Mouse (Mus musculus) heart, embryonic 16.5 days (tissue): ENCODE results near the gene Ppm1h. TPM values are rescaled to one million over a fixed set of nuclear protein-coding genes. Genes with fewer than 3 reads are reported as not detected.

Source experiments
- ATAC-seq: fragments of 200-750 bp; cut with Nextera tagmentation; replicated peaks from 2 replicates; pipeline ENCODE4 v1.8.0; 2017; ENCODE audit warnings: moderate number of reproducible peaks; ENCODE audit not compliant: insufficient read depth, low FRiP score; ENCODE audit errors: extremely low read depth
- H3K27ac ChIP-seq: fragments of 300-500 bp; sonication (generic); 2 replicates; pipeline ENCODE4 v1.5.1; 2014; ENCODE audit warnings: mild to moderate bottlenecking, low read length, control low read depth, moderate library complexity
- H3K27me3 ChIP-seq: fragments of 300-500 bp; sonication (generic); 2 replicates; pipeline ENCODE4 v1.6.1; 2014; ENCODE audit warnings: low read length, mixed read lengths; ENCODE audit not compliant: control insufficient read depth, insufficient read depth
- H3K36me3 ChIP-seq: fragments of 300-500 bp; sonication (generic); 2 replicates; pipeline ENCODE4 v1.6.1; 2014; ENCODE audit not compliant: control insufficient read depth, insufficient read depth
- H3K4me1 ChIP-seq: fragments of 300-500 bp; sonication (generic); 2 replicates; pipeline ENCODE4 v1.6.1; 2014; ENCODE audit warnings: low read length, mixed read lengths; ENCODE audit not compliant: control insufficient read depth, insufficient read depth
- H3K4me2 ChIP-seq: fragments of 300-500 bp; sonication (generic); 2 replicates; pipeline ENCODE4 v1.6.1; 2014; ENCODE audit warnings: low read depth, mild to moderate bottlenecking, control low read depth, low read length
- H3K4me3 ChIP-seq: fragments of 300-500 bp; sonication (generic); 2 replicates; pipeline ENCODE4 v1.5.1; 2014; ENCODE audit warnings: mild to moderate bottlenecking, control low read depth, low read length
- H3K9ac ChIP-seq: fragments of 300-500 bp; sonication (generic); 2 replicates; pipeline ENCODE4 v1.6.1; 2014; ENCODE audit warnings: low read length, control low read depth
- H3K9me3 ChIP-seq: fragments of 300-500 bp; sonication (generic); replicated peaks from 2 replicates; pipeline ENCODE4 v1.6.1; 2016; ENCODE audit warnings: low read length; ENCODE audit not compliant: control insufficient read depth
- WGBS: fragments of 180-500 bp; shearing (Covaris S2); extraction: QIAGEN DNeasy Blood & Tissue Kit; methylation state at CpG from one replicate; pipeline ENCODE4 v1.1.7; 2014; 5-methylcytosine and 5-hydroxymethylcytosine counted together
- polyA plus RNA-seq: library from polyadenylated mRNA; unstranded; fragments of >200 nt; fragmentation: Nextera tagmentation; extraction: Ambion mirVana; gene quantifications from 2 replicates; pipeline ENCODE4 v1.2.1, GENCODE M21; 2015

Ppm1h gene
- polyA plus RNA-seq, 1 experiment from 2014 or later, result 9.4 TPM

- Histone ChIP-seq H3K4me2 (no peak overlapping the region), H3K9ac (no peak overlapping the region), H3K36me3 (no peaks in the 10 kb centered on the region), H3K9me3 (no peaks in the 10 kb centered on the region), H3K27ac (no peak overlapping the region), H3K4me3 (no peak overlapping the region), H3K27me3 (no peaks in the 10 kb centered on the region), H3K4me1 (peaks cover 15% of the 10 kb centered on the region)
- ATAC-seq, result 0 out of 2 replicates have a peak, but pooled peaks have one; percentile 26
- WGBS, result 14% methylated on average over 4 of the region's 4 CpGs
These were observed 87.0 kb downstream of the Ppm1h start for GRCm38 (mm10) chr10:122765521-122765920.

GRCm38 (mm10) chr10:122765992-122766391 lies 87.4 kb downstream of the Ppm1h start:
- Histone ChIP-seq H3K9ac (no peak overlapping the region), H3K36me3 (no peaks in the 10 kb centered on the region), H3K4me3 (no peak overlapping the region), H3K27ac (no peak overlapping the region), H3K27me3 (no peaks in the 10 kb centered on the region), H3K4me1 (peaks cover 15% of the 10 kb centered on the region), H3K9me3 (no peaks in the 10 kb centered on the region), H3K4me2 (no peak overlapping the region)
- ATAC-seq, result no peak
- 31% methylated on average over 8 of the region's 8 CpGs for WGBS

GRCm38 (mm10) chr10:122768204-122768892 lies 89.8 kb downstream of the Ppm1h start:
- Histone ChIP-seq H3K27ac (no peak overlapping the region), H3K4me2 (no peak overlapping the region), H3K4me1 (peaks cover 15% of the 10 kb centered on the region), H3K27me3 (no peaks in the 10 kb centered on the region), H3K36me3 (no peaks in the 10 kb centered on the region), H3K9ac (no peak overlapping the region), H3K4me3 (no peak overlapping the region), H3K9me3 (peaks cover 3% of the 10 kb centered on the region; the same call in 1 of the 2 replicates)
- peak; percentile 22; the same call in 1 of the 2 replicates for ATAC-seq
- WGBS, result 56% methylated on average over 13 of the region's 13 CpGs

- Histone ChIP-seq H3K4me3 (no peak overlapping the region), H3K4me2 (no peak overlapping the region), H3K9me3 (peaks cover 3% of the 10 kb centered on the region; the same call in 1 of the 2 replicates), H3K27ac (no peak overlapping the region), H3K27me3 (no peaks in the 10 kb centered on the region), H3K36me3 (no peaks in the 10 kb centered on the region), H3K9ac (no peak overlapping the region), H3K4me1 (peaks cover 15% of the 10 kb centered on the region)
- ATAC-seq, result no peak
- WGBS, result 49% methylated on average over 6 of the region's 6 CpGs
These were observed 90.4 kb downstream of the Ppm1h start for GRCm38 (mm10) chr10:122768893-122769341.

- Histone ChIP-seq H3K4me1 (peaks cover 8% of the 10 kb centered on the region), H3K36me3 (no peaks in the 10 kb centered on the region), H3K27ac (no peak overlapping the region), H3K4me2 (no peak overlapping the region), H3K9ac (no peak overlapping the region), H3K27me3 (no peaks in the 10 kb centered on the region), H3K9me3 (peaks cover 3% of the 10 kb centered on the region; the same call in 1 of the 2 replicates), H3K4me3 (no peak overlapping the region)
- no peak for ATAC-seq
- WGBS, result 39% methylated on average over 7 of the region's 7 CpGs
These were observed 91.8 kb downstream of the Ppm1h start for GRCm38 (mm10) chr10:122770337-122770736.

GRCm38 (mm10) chr10:122770987-122771386 lies 92.4 kb downstream of the Ppm1h start:
- 47% methylated on average over 5 of the region's 5 CpGs for WGBS
- ATAC-seq, result no peak
- H3K27me3 ChIP-seq, result no peaks in the 10 kb centered on the region
- H3K9me3 ChIP-seq, result peaks cover 3% of the 10 kb centered on the region; the same call in 1 of the 2 replicates
- no peak overlapping the region for H3K9ac ChIP-seq
- H3K4me1 ChIP-seq, result peaks cover 6% of the 10 kb centered on the region
- no peak overlapping the region for H3K4me2 ChIP-seq
- H3K4me3 ChIP-seq, result no peak overlapping the region
- no peak overlapping the region for H3K27ac ChIP-seq
- no peaks in the 10 kb centered on the region for H3K36me3 ChIP-seq

GRCm38 (mm10) chr10:122774169-122774568 lies 95.6 kb downstream of the Ppm1h start:
- Histone ChIP-seq H3K9ac (no peak overlapping the region), H3K4me3 (no peak overlapping the region), H3K9me3 (peaks cover 3% of the 10 kb centered on the region; the same call in 1 of the 2 replicates), H3K4me1 (peaks cover 5% of the 10 kb centered on the region; the same call in 1 of the 2 replicates), H3K27me3 (no peaks in the 10 kb centered on the region), H3K4me2 (no peak overlapping the region), H3K36me3 (no peaks in the 10 kb centered on the region), H3K27ac (no peak overlapping the region)
- 83% methylated on average over 7 of the region's 7 CpGs for WGBS
- ATAC-seq, result no peak

- no peaks in the 10 kb centered on the region for H3K27me3 ChIP-seq
- H3K9me3 ChIP-seq, result no peaks in the 10 kb centered on the region
- H3K9ac ChIP-seq, result no peak overlapping the region
- 39% methylated on average over 3 of the region's 3 CpGs for WGBS
- no peak overlapping the region for H3K27ac ChIP-seq
- no peak for ATAC-seq
- no peak overlapping the region for H3K4me2 ChIP-seq
- H3K36me3 ChIP-seq, result no peaks in the 10 kb centered on the region
- no peak overlapping the region for H3K4me3 ChIP-seq
- H3K4me1 ChIP-seq, result peaks cover 10% of the 10 kb centered on the region
These were observed 98.9 kb downstream of the Ppm1h start for GRCm38 (mm10) chr10:122777436-122777835.

GRCm38 (mm10) chr10:122777939-122778655 lies 99.5 kb downstream of the Ppm1h start:
- H3K27ac ChIP-seq, result no peak overlapping the region
- peaks cover 13% of the 10 kb centered on the region for H3K4me1 ChIP-seq
- no peak for ATAC-seq
- H3K4me2 ChIP-seq, result no peak overlapping the region
- no peaks in the 10 kb centered on the region for H3K27me3 ChIP-seq
- H3K4me3 ChIP-seq, result no peak overlapping the region
- 81% methylated on average over 3 of the region's 3 CpGs for WGBS
- H3K36me3 ChIP-seq, result no peaks in the 10 kb centered on the region
- H3K9ac ChIP-seq, result no peak overlapping the region
- H3K9me3 ChIP-seq, result no peaks in the 10 kb centered on the region
